Mouse (Mus musculus) heart, postnatal 0 days (tissue): ENCODE measurements around the gene Spi1.

Source experiments
- CTCF ChIP-seq: IDR thresholded peaks from 2 replicates; pipeline ENCODE4 v1.5.1; 2016; ENCODE audit warnings: antibody characterized with exemption, control low read depth, low read depth
- EP300 ChIP-seq: IDR thresholded peaks from 2 replicates; pipeline ENCODE4 v1.6.1; 2016; ENCODE audit warnings: antibody characterized with exemption, low read depth

GRCm38 (mm10) chr2:91058435-91058834, 23.8 kb upstream of the Spi1 start:
- no peak for TF ChIP-seq CTCF
- no peak for TF ChIP-seq EP300
